Mouse (Mus musculus) E14TG2a.4 (cell line): ENCODE data around the gene 9230102O04Rik.

Experiments
- CTCF ChIP-seq: conservative IDR thresholded peaks from 2 replicates; pipeline ENCODE4 v1.5.1; 2014; ENCODE audit warnings: low read length
- NANOG ChIP-seq: IDR thresholded peaks from 2 replicates; pipeline ENCODE4 v1.6.1; 2014; ENCODE audit warnings: borderline replicate concordance, low read length, mixed read lengths
- POU5F1 ChIP-seq: IDR thresholded peaks from 2 replicates; pipeline ENCODE4 v1.6.1; 2014; ENCODE audit warnings: low read length, borderline replicate concordance

DNA sequence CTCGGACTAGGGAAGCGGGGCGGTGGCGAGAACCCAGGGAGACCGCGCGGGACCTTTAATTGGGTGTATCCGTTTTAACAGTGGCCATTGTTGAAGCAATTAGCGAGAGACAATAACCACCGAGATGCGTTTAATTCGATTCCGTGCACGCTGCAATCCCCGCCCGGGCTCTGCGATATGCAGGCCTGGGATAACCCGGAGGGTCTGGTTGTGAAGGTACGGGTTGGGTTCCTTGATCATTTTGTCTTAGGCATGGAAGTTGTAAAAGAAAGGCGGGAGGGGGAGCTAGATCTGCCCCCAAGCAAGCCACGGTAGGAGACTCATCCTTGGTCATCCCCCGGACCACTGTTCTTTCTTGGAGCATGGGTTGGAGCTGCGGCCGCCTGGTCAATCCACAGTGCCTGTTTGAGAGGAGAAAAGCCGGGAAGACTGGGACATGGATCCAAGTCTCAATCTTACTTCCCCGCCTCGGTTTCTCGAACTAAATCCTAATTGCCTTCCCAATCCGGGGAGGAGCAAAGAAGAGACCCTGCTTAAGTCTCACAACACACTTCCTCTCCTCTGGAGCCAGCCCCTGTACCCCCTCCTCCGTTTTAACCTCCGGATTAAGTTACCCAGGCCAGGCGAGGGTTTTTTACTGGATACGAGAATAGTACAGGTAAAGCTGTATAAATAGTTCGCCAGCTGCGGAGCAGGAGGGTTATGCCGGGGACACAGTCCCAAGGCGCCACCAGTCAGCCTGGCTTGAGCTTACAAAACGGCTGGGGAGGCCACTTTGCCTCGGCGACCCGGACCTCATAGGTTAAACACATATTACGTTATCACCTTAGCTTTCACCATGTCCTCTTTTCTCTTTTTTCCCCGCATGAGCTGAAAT lies 6.2 kb downstream of the 9230102O04Rik start:
- no peak for TF ChIP-seq CTCF
- TF ChIP-seq NANOG = no peak; the same call in 1 of the 2 replicates
- TF ChIP-seq POU5F1 = no peak
